Mouse (Mus musculus): ENCODE measurements at regions not wholly inside any gene's neighbourhood (a gene's known extent, or its start where the extent isn't known, plus 50 kb on each side); places are given as distances from the start of the nearest gene placed in this dataset.

- TF ChIP-seq POLR2A (IDR thresholded peaks at IDR 0.05; ENCODE audit: borderline replicate concordance, extremely low read depth, low read depth, low read length) (no peak), CTCF (IDR thresholded peaks at IDR 0.05; ENCODE audit: insufficient read depth, low read length) (no peak)
Observed at GRCm38 (mm10) chr2:178584970-178585566, 154.7 kb downstream of the Cdh26 start.
